Mouse (Mus musculus) kidney, embryonic 16.5 days (tissue): ENCODE results near the gene Tmeff1. TPM values are rescaled to one million over a fixed set of nuclear protein-coding genes. Genes with fewer than 3 reads are reported as not detected.

Experiments used
- ATAC-seq: fragments of 200-750 bp; cut with Nextera tagmentation; 2 replicates; pipeline ENCODE4 v1.8.0; 2017; ENCODE audit warnings: moderate TSS enrichment; ENCODE audit not compliant: low FRiP score, low TSS enrichment
- H3K27ac ChIP-seq: fragments of 300-500 bp; sonication (generic); 2 replicates; pipeline ENCODE4 v1.5.1; 2014; ENCODE audit warnings: low read length
- H3K27me3 ChIP-seq: fragments of 300-500 bp; sonication (generic); 2 replicates; pipeline ENCODE4 v1.6.1; 2014; ENCODE audit warnings: low read length, control low read depth, mixed read lengths; ENCODE audit not compliant: insufficient read depth
- H3K36me3 ChIP-seq: fragments of 300-500 bp; sonication (generic); 2 replicates; pipeline ENCODE4 v1.6.1; 2014; ENCODE audit warnings: low read length, control low read depth, mixed read lengths; ENCODE audit not compliant: insufficient read depth
- H3K4me1 ChIP-seq: fragments of 300-500 bp; sonication (generic); 2 replicates; pipeline ENCODE4 v1.6.1; 2014; ENCODE audit warnings: low read length, control low read depth, mixed read lengths; ENCODE audit not compliant: insufficient read depth
- H3K4me2 ChIP-seq: fragments of 300-500 bp; sonication (generic); replicated peaks from 2 replicates; pipeline ENCODE4 v1.6.1; 2014; ENCODE audit warnings: low read depth, low read length
- H3K4me3 ChIP-seq: fragments of 300-500 bp; sonication (generic); 2 replicates; pipeline ENCODE4 v1.5.1; 2014; ENCODE audit warnings: mild to moderate bottlenecking, low read length
- H3K9ac ChIP-seq: fragments of 300-500 bp; sonication (generic); replicated peaks from 2 replicates; pipeline ENCODE4 v1.6.1; 2014; ENCODE audit warnings: low read length
- H3K9me3 ChIP-seq: fragments of 300-500 bp; sonication (generic); 2 replicates; pipeline ENCODE4 v1.6.1; 2016; ENCODE audit warnings: low read length, control low read depth
- WGBS: fragments of 180-500 bp; shearing (Covaris S2); extraction: QIAGEN DNeasy Blood & Tissue Kit; methylation state at CpG from one replicate; pipeline ENCODE4 v1.1.7; 2014; 5-methylcytosine and 5-hydroxymethylcytosine counted together
- polyA plus RNA-seq: library from polyadenylated mRNA; unstranded; fragments of >200 nt; fragmentation: Nextera tagmentation; extraction: Ambion mirVana; gene quantifications from 2 replicates; pipeline ENCODE4 v1.2.1, GENCODE M21; 2015

Tmeff1 gene
- polyA plus RNA-seq, 1 experiment from 2014 or later, result 19.8 TPM

- 65% methylated on average over 6 of the region's 6 CpGs for WGBS
- Histone ChIP-seq H3K27ac (no peak overlapping the region), H3K9me3 (no peaks in the 10 kb centered on the region), H3K4me2 (0 out of 2 replicates have a peak overlapping the region, but pooled peaks have one; percentile 58), H3K27me3 (no peaks in the 10 kb centered on the region), H3K36me3 (no peaks in the 10 kb centered on the region), H3K4me3 (no peak overlapping the region), H3K4me1 (peaks cover 48% of the 10 kb centered on the region), H3K9ac (no peak overlapping the region)
- ATAC-seq, result no peak
These were observed 41.7 kb upstream of the Tmeff1 start for GRCm38 (mm10) chr4:48543071-48543865.

DNA sequence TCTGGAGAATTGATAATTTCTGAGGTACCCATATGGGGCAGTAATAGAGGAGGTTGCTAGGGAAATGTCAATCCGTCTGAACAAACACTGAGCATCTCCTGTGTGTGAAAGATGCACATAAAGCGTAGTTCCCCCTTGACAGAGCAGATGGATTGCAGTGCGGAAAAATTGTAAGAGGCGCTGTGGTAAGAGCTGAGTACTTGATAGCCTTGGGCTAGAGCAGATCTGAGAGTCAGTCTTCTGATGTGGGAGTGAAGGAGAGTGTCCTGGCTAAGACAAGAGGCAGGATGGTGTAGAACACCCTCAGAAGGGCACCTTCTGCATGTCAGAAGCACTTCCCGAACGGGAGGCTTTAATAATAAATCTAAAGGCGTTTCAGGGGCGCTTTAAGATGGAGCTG, 40.8 kb upstream of the Tmeff1 start:
- H3K4me2 ChIP-seq, result no peak overlapping the region
- no peaks in the 10 kb centered on the region for H3K36me3 ChIP-seq
- no peak overlapping the region for H3K9ac ChIP-seq
- H3K9me3 ChIP-seq, result no peaks in the 10 kb centered on the region
- no peak for ATAC-seq
- H3K4me1 ChIP-seq, result peaks cover 48% of the 10 kb centered on the region
- 72% methylated on average over 8 of the region's 8 CpGs for WGBS
- no peak overlapping the region for H3K4me3 ChIP-seq
- no peak overlapping the region for H3K27ac ChIP-seq
- H3K27me3 ChIP-seq, result no peaks in the 10 kb centered on the region

GRCm38 (mm10) chr4:48545966-48546365, 39.0 kb upstream of the Tmeff1 start:
- Histone ChIP-seq H3K27me3 (no peaks in the 10 kb centered on the region), H3K4me3 (no peak overlapping the region), H3K36me3 (no peaks in the 10 kb centered on the region), H3K9ac (no peak overlapping the region), H3K27ac (no peak overlapping the region), H3K9me3 (no peaks in the 10 kb centered on the region), H3K4me1 (peaks cover 47% of the 10 kb centered on the region), H3K4me2 (no peak overlapping the region)
- no peak for ATAC-seq
- WGBS, result 69% methylated on average over 12 of the region's 12 CpGs

DNA sequence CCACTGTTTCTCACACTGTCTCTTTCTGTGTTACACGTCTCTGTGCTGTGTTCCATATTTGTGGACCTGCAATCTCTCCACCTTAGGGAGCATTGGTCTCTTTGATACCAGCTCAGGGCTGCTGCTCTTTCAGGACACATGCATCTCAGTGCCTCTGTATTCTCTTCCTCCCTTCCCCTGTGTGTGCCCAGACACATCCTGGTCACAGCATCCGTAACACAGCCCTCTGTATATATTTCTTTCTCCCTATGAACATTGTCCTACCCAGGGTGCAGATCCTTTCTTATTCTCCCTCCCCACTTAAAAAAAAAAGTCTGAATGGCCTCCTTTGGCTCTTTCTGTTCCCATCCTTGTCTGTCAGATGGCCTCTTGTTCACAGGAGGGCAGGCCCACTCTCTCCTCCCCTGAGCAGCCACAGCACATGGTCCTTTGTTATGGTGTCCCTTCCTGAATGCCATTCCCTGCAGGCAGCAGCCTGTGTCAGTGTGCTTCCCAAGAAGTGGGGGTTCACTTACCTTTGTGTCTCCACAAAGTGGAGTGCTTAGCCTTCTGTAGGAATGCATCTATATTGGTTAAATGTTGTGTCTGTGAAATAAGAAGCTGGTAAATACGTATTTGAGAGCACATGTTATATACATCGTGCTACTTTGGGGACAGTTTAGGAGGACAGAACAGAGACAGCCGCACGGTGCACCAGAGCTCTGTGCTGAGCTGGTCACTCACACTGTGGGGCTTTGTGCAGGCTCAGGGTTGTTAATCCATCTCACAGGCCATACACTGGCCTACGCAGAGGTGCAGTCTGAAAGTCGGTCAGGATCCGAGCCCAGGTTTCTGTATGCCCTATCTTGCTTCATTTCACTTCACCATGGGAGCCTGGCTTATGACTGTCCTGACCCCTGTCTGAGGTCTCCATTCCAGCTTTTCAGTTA, 38.1 kb upstream of the Tmeff1 start:
- ATAC-seq, result peak; percentile 60; the same call in 1 of the 2 replicates
- 71% methylated on average over 9 of the region's 9 CpGs for WGBS
- H3K4me3 ChIP-seq, result no peak overlapping the region

DNA sequence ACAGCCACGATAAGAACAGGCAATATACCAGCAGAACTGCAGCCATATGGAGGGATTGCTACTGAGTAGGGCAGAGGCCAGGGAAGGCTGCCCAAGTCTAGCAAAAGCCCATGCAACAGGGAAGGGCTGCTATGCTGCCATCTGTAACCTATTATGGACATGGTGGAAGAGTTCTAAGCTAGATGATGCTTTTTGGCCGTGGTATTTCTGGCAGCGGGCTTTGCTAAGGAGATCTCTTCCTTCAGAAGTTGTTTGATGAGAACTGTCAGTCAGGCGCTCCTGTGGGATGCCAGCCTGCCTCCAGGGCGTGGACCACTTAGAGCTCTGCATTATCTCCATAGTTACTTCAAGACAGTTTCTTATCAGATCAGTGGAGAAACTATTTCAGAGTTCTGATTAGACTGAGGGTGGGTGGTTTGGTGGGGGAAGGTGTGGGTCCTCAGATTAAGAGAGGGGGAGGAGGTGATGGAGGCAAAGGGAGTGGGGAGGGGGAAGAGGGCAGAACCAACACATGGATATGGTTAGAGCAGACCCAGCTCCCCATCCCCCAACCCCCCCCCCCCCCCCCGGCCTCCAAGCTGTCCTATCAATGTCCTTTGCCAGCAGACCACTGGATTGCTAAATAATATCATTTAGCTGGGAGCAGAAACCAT, 36.5 kb upstream of the Tmeff1 start:
- Histone ChIP-seq H3K27ac (no peak overlapping the region), H3K9ac (no peak overlapping the region), H3K36me3 (peaks cover 11% of the 10 kb centered on the region), H3K4me1 (peaks cover 24% of the 10 kb centered on the region), H3K4me3 (no peak overlapping the region), H3K27me3 (no peaks in the 10 kb centered on the region), H3K4me2 (no peak overlapping the region), H3K9me3 (no peaks in the 10 kb centered on the region)
- no peak for ATAC-seq
- WGBS, result 65% methylated on average over 6 of the region's 6 CpGs

More for the DNA sequence above, 38.1 kb upstream of the Tmeff1 start:
- no peaks in the 10 kb centered on the region for H3K36me3 ChIP-seq
- no peaks in the 10 kb centered on the region for H3K9me3 ChIP-seq
- no peak overlapping the region for H3K9ac ChIP-seq
- no peaks in the 10 kb centered on the region for H3K27me3 ChIP-seq
- H3K4me1 ChIP-seq, result peaks cover 38% of the 10 kb centered on the region
- no peak overlapping the region for H3K4me2 ChIP-seq
- no peak overlapping the region for H3K27ac ChIP-seq

DNA sequence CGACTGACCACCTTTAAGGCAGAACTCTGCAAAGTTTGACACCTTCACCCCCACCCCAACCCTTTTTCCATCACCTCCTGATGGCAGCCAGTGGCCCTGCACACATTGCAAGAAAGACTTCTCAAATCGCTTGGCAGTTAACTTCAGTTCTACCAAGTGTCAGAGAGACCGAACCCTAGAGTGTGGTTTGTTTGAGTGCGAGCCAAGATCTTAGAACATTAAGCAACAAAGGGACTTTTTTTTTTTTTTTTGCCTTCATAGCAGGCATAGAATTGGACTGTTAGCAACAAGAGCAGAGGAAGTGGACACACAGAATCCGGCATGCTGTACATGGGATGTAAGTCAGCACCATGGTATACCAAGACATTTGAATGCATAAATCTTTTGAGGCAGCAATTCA, 35.3 kb upstream of the Tmeff1 start:
- no peak overlapping the region for H3K4me2 ChIP-seq
- no peak overlapping the region for H3K27ac ChIP-seq
- H3K27me3 ChIP-seq, result no peaks in the 10 kb centered on the region
- H3K4me1 ChIP-seq, result peaks cover 24% of the 10 kb centered on the region
- H3K9me3 ChIP-seq, result no peaks in the 10 kb centered on the region
- no peak overlapping the region for H3K4me3 ChIP-seq
- no peak overlapping the region for H3K9ac ChIP-seq
- peaks cover 18% of the 10 kb centered on the region for H3K36me3 ChIP-seq
- no peak for ATAC-seq
- WGBS, result 66% methylated on average over 5 of the region's 5 CpGs

- H3K4me2 ChIP-seq, result no peak overlapping the region
- H3K9me3 ChIP-seq, result no peaks in the 10 kb centered on the region
- H3K36me3 ChIP-seq, result peaks cover 24% of the 10 kb centered on the region
- H3K27me3 ChIP-seq, result no peaks in the 10 kb centered on the region
- no peak for ATAC-seq
- H3K4me3 ChIP-seq, result no peak overlapping the region
- WGBS, result 93% methylated on average over 27 of the region's 27 CpGs
- H3K4me1 ChIP-seq, result peaks cover 2% of the 10 kb centered on the region; the same call in 1 of the 2 replicates
- H3K9ac ChIP-seq, result no peak overlapping the region
- H3K27ac ChIP-seq, result no peak overlapping the region
These were observed 32.4 kb upstream of the Tmeff1 start for GRCm38 (mm10) chr4:48552486-48553064.

DNA sequence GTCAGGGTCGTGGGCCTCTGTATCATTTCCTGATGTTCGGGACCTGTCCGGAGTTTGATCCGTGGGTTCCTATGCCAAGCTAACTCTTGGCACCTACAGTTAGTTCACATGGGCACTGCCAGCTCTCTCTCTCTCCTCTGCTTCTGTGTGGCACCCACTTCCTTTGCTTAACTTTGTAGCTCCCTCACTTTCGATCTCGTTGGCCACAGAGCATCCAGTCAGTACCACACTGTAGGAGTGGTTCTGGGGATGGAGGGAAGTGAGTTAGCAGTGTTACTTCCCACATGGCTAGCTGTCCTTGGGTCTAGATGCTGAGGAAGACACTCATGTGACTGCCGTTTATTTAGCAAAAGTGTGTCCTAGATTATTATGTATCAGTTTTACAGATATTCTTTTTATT, 30.8 kb upstream of the Tmeff1 start:
- ATAC-seq, result no peak
- H3K9ac ChIP-seq, result no peak overlapping the region
- 90% methylated on average over 7 of the region's 7 CpGs for WGBS
- no peaks in the 10 kb centered on the region for H3K4me1 ChIP-seq
- no peak overlapping the region for H3K27ac ChIP-seq
- H3K4me3 ChIP-seq, result no peak overlapping the region
- H3K36me3 ChIP-seq, result peaks cover 33% of the 10 kb centered on the region
- H3K4me2 ChIP-seq, result no peak overlapping the region
- H3K9me3 ChIP-seq, result no peaks in the 10 kb centered on the region
- no peaks in the 10 kb centered on the region for H3K27me3 ChIP-seq

- ATAC-seq, result no peak
- WGBS, result 22% methylated on average over 3 of the region's 3 CpGs
These were observed 29.2 kb upstream of the Tmeff1 start for GRCm38 (mm10) chr4:48555729-48556128.

More at GRCm38 (mm10) chr4:48555729-48556128, 29.2 kb upstream of the Tmeff1 start:
- Histone ChIP-seq H3K27me3 (no peaks in the 10 kb centered on the region), H3K4me2 (no peak overlapping the region), H3K9me3 (no peaks in the 10 kb centered on the region), H3K4me1 (no peaks in the 10 kb centered on the region), H3K4me3 (no peak overlapping the region), H3K9ac (no peak overlapping the region), H3K27ac (no peak overlapping the region), H3K36me3 (peaks cover 41% of the 10 kb centered on the region)
